Mouse (Mus musculus) c-Kit-positive CD71-positive TER-119-positive erythroid progenitor cells, embryonic 14.5 days (primary cell): ENCODE measurements around the gene Slc25a35.
"Not testable (repeated sequence)": the region's sequence is repeated elsewhere in the genome, so short reads cannot be mapped to it uniquely, and the experiment has no call there.

ENCODE experiments used
- DNase-seq: peaks from one replicate; pipeline ENCODE4 v3.0.0-alpha.2; 2013; ENCODE audit warnings: low spot score

The Slc25a35 gene

GRCm38 (mm10) chr11:68962159-68962558, 5.8 kb upstream of the Slc25a35 start:
- not testable (repeated sequence) for DNase-seq

- no peak for DNase-seq
These were observed 4.5 kb upstream of the Slc25a35 start for GRCm38 (mm10) chr11:68963405-68963804.

- DNase-seq = no peak
These were observed 2.9 kb upstream of the Slc25a35 start for GRCm38 (mm10) chr11:68965050-68965449.

- peak; percentile 80 for DNase-seq
These were observed 2.1 kb upstream of the Slc25a35 start for GRCm38 (mm10) chr11:68965845-68966244.

GRCm38 (mm10) chr11:68966554-68966953, 1.4 kb upstream of the Slc25a35 start:
- DNase-seq = no peak

DNA sequence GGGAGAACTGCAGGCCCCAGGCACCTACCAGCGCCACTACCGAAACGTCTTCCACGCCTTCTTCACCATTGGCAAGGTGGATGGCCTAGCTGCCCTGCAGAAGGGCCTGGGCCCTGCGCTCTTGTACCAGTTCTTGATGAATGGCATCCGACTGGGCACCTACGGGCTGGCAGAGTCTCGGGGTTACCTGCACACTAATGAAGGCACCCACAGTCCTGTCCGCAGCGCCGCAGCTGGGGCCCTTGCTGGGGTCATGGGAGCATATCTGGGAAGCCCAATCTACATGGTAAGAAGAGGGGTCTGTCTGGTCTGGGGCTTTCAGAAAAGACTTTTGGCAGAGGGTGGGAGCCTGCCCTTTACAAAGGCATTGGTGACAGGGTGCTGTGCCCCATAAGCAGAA, 821 bp downstream of the Slc25a35 start:
- no peak for DNase-seq

DNA sequence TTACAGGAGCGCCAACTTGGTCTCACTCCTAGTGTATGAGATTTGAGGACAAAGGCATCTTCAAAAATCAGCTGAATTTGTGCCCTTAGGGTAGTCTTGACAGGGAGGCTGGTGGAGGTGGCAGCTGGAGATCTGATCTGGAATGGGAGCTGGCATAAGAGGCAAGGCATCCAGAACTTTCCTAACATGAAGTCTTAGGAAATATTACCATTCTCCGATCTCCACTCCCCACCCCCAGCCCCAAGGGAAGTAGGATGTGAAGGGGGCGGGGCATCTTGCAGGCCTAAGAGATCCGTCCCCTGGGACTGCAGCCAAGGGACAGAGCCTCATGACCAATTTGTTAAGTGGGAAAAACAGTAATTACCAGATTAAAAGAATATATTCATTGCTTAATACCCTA, 2.3 kb downstream of the Slc25a35 start:
- DNase-seq = no peak

GRCm38 (mm10) chr11:68973250-68974058, 5.5 kb downstream of the Slc25a35 start:
- peak; percentile 77 for DNase-seq

GRCm38 (mm10) chr11:68974059-68974450, 6.1 kb downstream of the Slc25a35 start:
- no peak for DNase-seq

DNA sequence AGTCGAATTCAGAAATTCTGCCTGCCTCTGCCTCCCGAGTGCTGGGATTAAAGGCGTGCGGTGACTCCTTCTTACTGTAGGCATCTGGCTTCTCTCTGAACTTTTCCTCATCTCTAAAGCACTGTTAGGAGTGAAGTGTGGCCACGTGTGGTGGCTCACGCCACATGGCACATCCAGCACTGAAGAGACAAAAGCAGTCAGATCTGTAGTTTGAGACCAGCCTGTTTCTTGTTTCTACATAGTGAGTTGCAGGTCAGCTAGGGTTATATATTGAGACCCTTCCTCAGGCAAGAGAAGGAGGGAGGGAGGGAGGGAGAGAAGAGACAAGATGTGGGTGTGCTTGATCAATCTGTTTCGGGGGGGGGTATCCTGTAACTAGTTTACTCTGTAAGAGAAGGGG, 7.2 kb downstream of the Slc25a35 start, which contains the start of gene Rangrf:
Gene Rangrf (minus strand): TSS at position 101 of the 400 bp plus-strand sequence.
- no peak for DNase-seq

- no peak for DNase-seq
These were observed 7.7 kb downstream of the Slc25a35 start for GRCm38 (mm10) chr11:68975601-68976000.

GRCm38 (mm10) chr11:68979320-68979733, 11.4 kb downstream of the Slc25a35 start:
- no peak for DNase-seq

GRCm38 (mm10) chr11:68980919-68981318, 13.0 kb downstream of the Slc25a35 start:
- DNase-seq = no peak

GRCm38 (mm10) chr11:68982639-68983369, 14.9 kb downstream of the Slc25a35 start:
- DNase-seq = peak; percentile 59

- DNase-seq = no peak
These were observed 19.5 kb downstream of the Slc25a35 start for GRCm38 (mm10) chr11:68987365-68987882.

DNA sequence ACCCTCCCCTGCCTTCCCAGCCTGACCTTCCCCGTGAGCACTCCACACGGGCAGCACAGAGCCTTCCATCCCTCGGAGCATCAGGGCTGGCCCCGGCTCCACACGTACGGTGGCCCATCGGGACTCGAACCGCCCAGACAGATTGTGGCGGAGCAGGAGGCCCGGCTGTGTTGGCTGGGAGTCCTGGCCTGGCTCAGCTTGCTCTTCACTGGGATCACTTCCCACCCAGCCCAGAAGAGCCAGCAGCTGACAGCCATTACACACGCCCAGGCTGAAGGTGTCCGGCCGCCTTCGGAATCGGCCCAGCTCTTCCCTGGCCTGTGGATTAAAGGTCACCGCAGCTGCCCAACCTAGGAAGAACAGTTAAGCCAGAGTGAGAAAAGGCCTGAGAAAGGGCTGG, 20.4 kb downstream of the Slc25a35 start:
- no peak for DNase-seq

DNA sequence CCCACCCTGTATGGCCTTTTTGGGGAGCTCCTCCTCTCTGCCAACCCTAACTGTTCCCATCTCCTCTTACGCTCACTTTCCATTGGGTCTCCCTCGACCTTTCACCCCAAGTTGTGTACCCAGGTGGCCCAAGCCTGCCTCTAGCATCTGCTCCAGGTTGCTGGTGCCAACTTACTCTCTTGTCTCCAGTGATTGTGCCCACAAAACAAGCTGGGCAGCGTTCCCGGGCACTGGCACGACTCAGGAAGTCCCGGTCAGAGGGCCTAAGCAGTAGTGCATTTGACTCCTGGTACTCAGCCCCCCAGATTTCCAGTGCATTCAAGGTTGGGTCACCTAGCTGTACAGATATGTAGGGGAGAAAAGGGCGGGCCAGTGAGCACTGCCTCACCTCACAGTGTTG, 25.2 kb downstream of the Slc25a35 start:
- DNase-seq = no peak

DNA sequence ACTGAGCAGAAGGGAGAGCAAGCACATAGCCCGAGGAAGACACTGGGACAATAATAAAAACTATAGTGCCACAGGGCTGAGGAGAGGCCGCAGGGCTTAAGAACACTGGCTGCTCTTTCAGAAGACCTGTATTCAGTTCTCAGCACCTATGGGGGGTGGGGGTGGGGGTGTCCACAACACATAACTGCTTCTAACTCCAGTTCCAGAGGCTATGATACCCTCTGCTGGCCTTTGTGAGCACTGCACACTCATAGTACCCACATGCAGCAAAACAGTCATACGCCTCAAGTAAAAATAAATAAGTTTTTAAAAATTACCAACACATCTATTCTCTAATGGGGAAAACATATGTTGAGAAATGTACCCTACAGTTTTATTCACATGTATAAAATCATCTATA, 26.4 kb downstream of the Slc25a35 start:
- DNase-seq = no peak

GRCm38 (mm10) chr11:68997080-68997479, 29.1 kb downstream of the Slc25a35 start:
- DNase-seq = no peak

DNA sequence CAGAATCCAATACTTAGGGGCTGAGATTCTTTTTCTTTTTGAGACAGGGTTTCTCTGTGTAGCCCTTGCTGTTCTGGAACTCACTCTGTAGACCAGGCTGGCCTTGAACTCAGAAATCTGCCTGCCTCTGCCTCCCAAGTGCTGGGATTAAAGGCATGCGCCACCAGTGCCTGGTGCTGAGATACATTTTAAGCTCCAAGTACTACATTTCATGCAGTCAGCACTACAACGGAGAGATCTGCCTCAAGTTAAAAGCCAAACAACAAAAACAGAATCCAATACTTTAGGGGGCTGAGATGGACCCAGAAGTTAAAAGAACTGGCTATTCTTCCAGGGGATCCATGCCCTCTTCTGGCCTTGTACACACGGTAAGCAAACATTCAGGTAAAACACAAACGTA, 34.9 kb downstream of the Slc25a35 start:
- DNase-seq = not testable (repeated sequence)

- no peak for DNase-seq
These were observed 35.7 kb downstream of the Slc25a35 start for GRCm38 (mm10) chr11:69003592-69003991.

GRCm38 (mm10) chr11:69005193-69005592, 37.3 kb downstream of the Slc25a35 start:
- peak; percentile 62 for DNase-seq

- not testable (repeated sequence) for DNase-seq
These were observed 38.6 kb downstream of the Slc25a35 start for GRCm38 (mm10) chr11:69006575-69006974.
